ENCODE assay signal across 8 mouse cellular contexts in the genomic region with DNA sequence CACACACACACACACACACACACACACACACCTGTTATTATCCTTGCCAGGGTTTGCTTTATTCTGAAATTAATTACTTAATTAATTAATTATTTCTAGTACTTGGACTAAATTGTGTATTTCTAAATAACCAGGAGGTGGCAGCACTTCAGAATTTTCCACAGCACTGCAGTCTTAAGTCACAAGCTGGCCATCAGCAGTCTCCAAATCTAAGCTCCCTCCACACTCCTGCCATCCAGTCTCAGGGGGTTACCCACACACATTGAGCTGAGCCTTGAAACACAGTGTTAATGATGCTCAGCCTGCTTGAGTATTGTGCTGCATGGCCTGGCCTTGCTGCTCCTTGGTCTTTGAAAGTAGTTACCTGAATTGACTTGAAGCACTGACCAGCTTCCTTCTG. TPM values are rescaled to one million over a fixed set of nuclear protein-coding genes. Genes with fewer than 3 reads are reported as not detected.
DNase-seq lines count a peak whose midpoint lies in the region; ATAC-seq and TF ChIP-seq lines count a peak whose summit lies in the region.

No protein-coding gene starts in this region.

- no peak overlapping the region for H3K4me2 ChIP-seq in midbrain, embryonic 11.5 days
- H3K4me2 ChIP-seq in forebrain, embryonic 12.5 days, result no peak overlapping the region

- H3K27me3 ChIP-seq in midbrain, embryonic 11.5 days (ENCODE audit: control insufficient read depth, insufficient read depth, low read length), result no peaks in the 10 kb centered on the region
- no peaks in the 10 kb centered on the region for H3K27me3 ChIP-seq in midbrain, embryonic 10.5 days (ENCODE audit: low read depth, poor library complexity, severe bottlenecking)
- H3K27me3 ChIP-seq in forebrain, embryonic 12.5 days, result no peaks in the 10 kb centered on the region
- no peaks in the 10 kb centered on the region for H3K27me3 ChIP-seq in thymus, adult 2 months (ENCODE audit: control insufficient read depth, insufficient read depth, low read length)

- H3K4me1 ChIP-seq in midbrain, embryonic 11.5 days (ENCODE audit: control insufficient read depth, insufficient read depth, low read length), result no peaks in the 10 kb centered on the region
- peaks cover 5% of the 10 kb centered on the region; the same call in 1 of the 2 replicates for H3K4me1 ChIP-seq in midbrain, embryonic 10.5 days
- no peaks in the 10 kb centered on the region for H3K4me1 ChIP-seq in forebrain, embryonic 12.5 days
- H3K4me1 ChIP-seq in thymus, adult 2 months (replicated peaks; ENCODE audit: control insufficient read depth, insufficient read depth, low read length), result no peaks in the 10 kb centered on the region

- no peak for TF ChIP-seq CTCF in thymus, adult 2 months (IDR thresholded peaks at IDR 0.05; ENCODE audit: borderline replicate concordance, control insufficient read depth, extremely low read depth, insufficient read depth, low read length, poor library complexity)

- H3K4me3 ChIP-seq in midbrain, embryonic 11.5 days (ENCODE audit: low read depth, low read length), result no peak overlapping the region
- no peak overlapping the region for H3K4me3 ChIP-seq in midbrain, embryonic 10.5 days
- H3K4me3 ChIP-seq in forebrain, embryonic 12.5 days (replicated peaks), result no peak overlapping the region
- no peak overlapping the region for H3K4me3 ChIP-seq in thymus, adult 2 months (ENCODE audit: control insufficient read depth, insufficient read depth, low read length)

- no peak for ATAC-seq in cerebellum, adult (ENCODE audit: insufficient number of reproducible peaks, low FRiP score, low TSS enrichment)
- peak; percentile 74 for ATAC-seq in midbrain, embryonic 11.5 days (ENCODE audit: low FRiP score)
- peak; percentile 72; the same call in 1 of the 2 replicates for ATAC-seq in forebrain, embryonic 12.5 days (ENCODE audit: low FRiP score)

- no peak for TF ChIP-seq POLR2A in thymus, adult 2 months (IDR thresholded peaks at IDR 0.05; ENCODE audit: control insufficient read depth, extremely low read depth, insufficient read depth, low read length, poor library complexity)

- no peak overlapping the region for H3K27ac ChIP-seq in midbrain, embryonic 11.5 days (ENCODE audit: low read depth, low read length)
- no peak overlapping the region for H3K27ac ChIP-seq in midbrain, embryonic 10.5 days (replicated peaks)
- no peak overlapping the region for H3K27ac ChIP-seq in forebrain, embryonic 12.5 days
- no peak overlapping the region for H3K27ac ChIP-seq in thymus, adult 2 months (ENCODE audit: control insufficient read depth, insufficient read depth, low read length)

- H3K36me3 ChIP-seq in midbrain, embryonic 11.5 days (ENCODE audit: control insufficient read depth, insufficient read depth, low read length), result no peaks in the 10 kb centered on the region
- H3K36me3 ChIP-seq in midbrain, embryonic 10.5 days, result no peaks in the 10 kb centered on the region
- H3K36me3 ChIP-seq in forebrain, embryonic 12.5 days (replicated peaks), result no peaks in the 10 kb centered on the region
- no peaks in the 10 kb centered on the region for H3K36me3 ChIP-seq in thymus, adult 2 months (ENCODE audit: control insufficient read depth, insufficient read depth, low read length)

- intact Hi-C loops in left cerebral cortex, postnatal 4 days (cut with DNase I), result loop anchor here (5.0 kb wide), 1 partner anchor 74 kb away; no protein-coding TSS in a partner anchor

- H3K9ac ChIP-seq in midbrain, embryonic 11.5 days (ENCODE audit: low read length), result no peak overlapping the region
- H3K9ac ChIP-seq in forebrain, embryonic 12.5 days, result no peak overlapping the region

- peak; percentile 7 for DNase-seq in cerebellum, adult 11 months
- peak; percentile 85 for DNase-seq in midbrain, embryonic 11.5 days (ENCODE audit: low spot score, missing footprints)
- no peak for DNase-seq in midbrain, embryonic 10.5 days (ENCODE audit: low spot score)
- DNase-seq in left cerebral cortex, postnatal 4 days, result peak; percentile 18
- no peak for DNase-seq in natural killer cell, adult 2 months (ENCODE audit: low spot score in 2 of 2)
- no peak for DNase-seq in thymus, adult 2 months

- H3K9me3 ChIP-seq in midbrain, embryonic 11.5 days (ENCODE audit: control insufficient read depth, low read length), result no peaks in the 10 kb centered on the region
- H3K9me3 ChIP-seq in midbrain, embryonic 10.5 days (replicated peaks), result no peaks in the 10 kb centered on the region
- no peaks in the 10 kb centered on the region for H3K9me3 ChIP-seq in forebrain, embryonic 12.5 days

RNA-seq across cellular contexts. Expression of a gene that starts 44.3 kb away (rescaled TPM):
- 19.2 and 20.1 TPM in 2 replicates for polyA plus RNA-seq in midbrain, embryonic 11.5 days (2014; fragmentation: Nextera tagmentation; extraction: Ambion mirVana)
- 15.7 and 21.8 TPM in 2 replicates for polyA plus RNA-seq in midbrain, embryonic 10.5 days (2016; fragmentation: Nextera tagmentation; extraction: Ambion mirVana)
- polyA plus RNA-seq in forebrain, embryonic 12.5 days (2016; fragmentation: Nextera tagmentation; extraction: Ambion mirVana), result 5.7 and 5.8 TPM in 2 replicates
- under 1 TPM; 0.22 to 0.40 TPM for total RNA-seq in left cerebral cortex, postnatal 4 days (2021)
- 0.06 and 0.08 TPM in 2 replicates for polyA plus RNA-seq in thymus, adult 2 months (2012; rRNA removed)

Comparison
In these comparisons a context has a peak if more than half of its experiments do, and no peak if none do; other contexts are left out.
1. DNase-seq: peak in cerebellum, adult 11 months (single experiment), midbrain, embryonic 11.5 days (single experiment) and left cerebral cortex, postnatal 4 days (single experiment); none in midbrain, embryonic 10.5 days (single experiment), natural killer cell, adult 2 months (0 of 2) and thymus, adult 2 months (single experiment).